In genomic region chr15:36937757-36938498, GRCm38 (mm10) we compare ENCODE assay signal across 9 mouse cellular contexts.
A peak's percentile ranks its signal among the peaks of the same experiment; 100 is the strongest.
DNase-seq lines count a peak whose midpoint lies in the region; ATAC-seq lines count a peak whose summit lies in the region.
"Had no signal": no experiment of that assay in that cellular context is flagged by ENCODE, and none has a peak within 500 bp of the region (broad histone marks: within the 10 kb centered on the region; RNA-seq: fewer than 3 reads in every experiment).

No protein-coding gene starts in this region.

- H3K4me3 ChIP-seq in brown adipose tissue, adult 24 weeks (ENCODE audit: insufficient read depth, low read depth, low read length) = peak overlapping the region; percentile 65
- H3K4me3 ChIP-seq in hindbrain, embryonic 16.5 days (ENCODE audit: low read length) = peak overlapping the region; percentile 49
- peak overlapping the region; percentile 53 for H3K4me3 ChIP-seq in stomach, embryonic 15.5 days (replicated peaks)

- no peaks in the 10 kb centered on the region for H3K9me3 ChIP-seq in hindbrain, embryonic 16.5 days (ENCODE audit: control insufficient read depth, low read length)
- H3K9me3 ChIP-seq in stomach, embryonic 15.5 days = no peaks in the 10 kb centered on the region

- no peaks in the 10 kb centered on the region for H3K4me1 ChIP-seq in brown adipose tissue, adult 24 weeks (ENCODE audit: control insufficient read depth, insufficient read depth, insufficient read length, low read length)
- H3K4me1 ChIP-seq in hindbrain, embryonic 16.5 days (ENCODE audit: control insufficient read depth, insufficient read depth, low read depth, low read length) = peaks cover 10% of the 10 kb centered on the region
- peaks cover 9% of the 10 kb centered on the region for H3K4me1 ChIP-seq in stomach, embryonic 15.5 days

- H3K9ac ChIP-seq in hindbrain, embryonic 16.5 days (ENCODE audit: low read depth, low read length) = peak overlapping the region; percentile 83
- H3K9ac ChIP-seq in stomach, embryonic 15.5 days = peak overlapping the region; percentile 48

- peak overlapping the region; percentile 6; the same call in 1 of the 2 replicates for H3K27ac ChIP-seq in brown adipose tissue, adult 24 weeks (replicated peaks; ENCODE audit: low read depth, low read length)
- peak overlapping the region; percentile 95 for H3K27ac ChIP-seq in hindbrain, embryonic 16.5 days (ENCODE audit: low read depth, low read length)
- H3K27ac ChIP-seq in stomach, embryonic 15.5 days = peak overlapping the region; percentile 83

- 21% methylated on average over 13 of the region's 13 CpGs for WGBS in hindbrain, embryonic 16.5 days
- 25% methylated on average over 13 of the region's 13 CpGs for WGBS in stomach, embryonic 15.5 days

- H3K36me3 ChIP-seq in hindbrain, embryonic 16.5 days (ENCODE audit: control insufficient read depth, insufficient read depth, low read length) = no peaks in the 10 kb centered on the region
- H3K36me3 ChIP-seq in stomach, embryonic 15.5 days = no peaks in the 10 kb centered on the region

- H3K27me3 ChIP-seq in hindbrain, embryonic 16.5 days (replicated peaks; ENCODE audit: control insufficient read depth, insufficient read depth, low read length) = no peaks in the 10 kb centered on the region
- no peaks in the 10 kb centered on the region for H3K27me3 ChIP-seq in stomach, embryonic 15.5 days (replicated peaks)
- H3K27me3 ChIP-seq: Patski had no signal

- no peak for ATAC-seq in hindbrain, embryonic 16.5 days
- ATAC-seq in stomach, embryonic 15.5 days (ENCODE audit: insufficient read depth, low FRiP score, low read depth) = no peak

- peak overlapping the region; percentile 74 for H3K4me2 ChIP-seq in hindbrain, embryonic 16.5 days (ENCODE audit: low read length)
- peak overlapping the region; percentile 73 for H3K4me2 ChIP-seq in stomach, embryonic 15.5 days

- DNase-seq in cerebellum, postnatal 25 days = peak; percentile 39 to 52
- no peak for DNase-seq in cerebellum, adult 9-10 months
- peak; percentile 26 for DNase-seq in 3T3-L1 (ENCODE audit: low read depth, low spot score)
- peak; percentile 26 for DNase-seq in lung, postnatal 25 days (ENCODE audit: low spot score)
- no peak for DNase-seq in yolk sac, embryonic 10.5 days (ENCODE audit: low spot score)

Comparison
In these comparisons a context has a peak if more than half of its experiments do, and no peak if none do; other contexts are left out.
1. DNase-seq: peak in cerebellum, postnatal 25 days (2 of 2), 3T3-L1 (single experiment) and lung, postnatal 25 days (single experiment); none in cerebellum, adult 9-10 months (single experiment) and yolk sac, embryonic 10.5 days (single experiment).
2. H3K27ac ChIP-seq: peak in every context shown above with its lines; median percentile 95 in hindbrain, embryonic 16.5 days; 83 in stomach, embryonic 15.5 days; 6 in brown adipose tissue, adult 24 weeks.
3. Peak in every context shown above with its lines, with median percentiles within 50 percentile points of each other: H3K4me3 ChIP-seq.